Mouse (Mus musculus) testis, adult 2 months (tissue): Measurements from ENCODE around the gene Fstl4. TPM values are rescaled to one million over a fixed set of nuclear protein-coding genes. Genes with fewer than 3 reads are reported as not detected.

ENCODE experiments used
- H3K27ac ChIP-seq: fragments of 200-500 bp; 2 replicates; pipeline ENCODE4 v1.5.1; 2012; ENCODE audit warnings: low read depth, low read length; ENCODE audit not compliant: control insufficient read depth, insufficient read depth
- H3K27me3 ChIP-seq: fragments of 200-500 bp; 2 replicates; pipeline ENCODE4 v1.6.1; 2012; ENCODE audit warnings: mild to moderate bottlenecking, low read length, moderate library complexity; ENCODE audit not compliant: control insufficient read depth, insufficient read depth
- H3K36me3 ChIP-seq: fragments of 200-500 bp; 2 replicates; pipeline ENCODE4 v1.6.1; 2012; ENCODE audit warnings: mild to moderate bottlenecking, low read length; ENCODE audit not compliant: control insufficient read depth, insufficient read depth
- H3K4me1 ChIP-seq: fragments of 200-500 bp; 2 replicates; pipeline ENCODE4 v1.6.1; 2012; ENCODE audit warnings: low read length; ENCODE audit not compliant: control insufficient read depth, insufficient read depth
- H3K4me3 ChIP-seq: fragments of 200-500 bp; 2 replicates; pipeline ENCODE4 v1.5.1; 2012; ENCODE audit warnings: low read depth, mild to moderate bottlenecking, low read length, moderate library complexity, mixed read lengths; ENCODE audit not compliant: control insufficient read depth
- CTCF ChIP-seq: fragments of 200-500 bp; IDR thresholded peaks from 2 replicates; pipeline ENCODE4 v1.5.1; 2012; ENCODE audit warnings: low read depth, mild to moderate bottlenecking, inconsistent platforms, low read length, moderate library complexity; ENCODE audit not compliant: control insufficient read depth, insufficient read depth, insufficient replicate concordance
- POLR2A ChIP-seq: fragments of 200-500 bp; IDR thresholded peaks from 2 replicates; pipeline ENCODE4 v1.6.1; 2012; ENCODE audit warnings: low read depth, mild to moderate bottlenecking, inconsistent platforms, low read length, moderate library complexity; ENCODE audit not compliant: control insufficient read depth
- polyA plus RNA-seq: library from polyadenylated mRNA; depleted of rRNA; stranded (reverse); fragments of >200 nt; gene quantifications from 2 replicates; pipeline ENCODE4 v1.2.3, GENCODE M21; 2012

Fstl4 gene
- polyA plus RNA-seq, 1 experiment: 0.22 TPM

DNA sequence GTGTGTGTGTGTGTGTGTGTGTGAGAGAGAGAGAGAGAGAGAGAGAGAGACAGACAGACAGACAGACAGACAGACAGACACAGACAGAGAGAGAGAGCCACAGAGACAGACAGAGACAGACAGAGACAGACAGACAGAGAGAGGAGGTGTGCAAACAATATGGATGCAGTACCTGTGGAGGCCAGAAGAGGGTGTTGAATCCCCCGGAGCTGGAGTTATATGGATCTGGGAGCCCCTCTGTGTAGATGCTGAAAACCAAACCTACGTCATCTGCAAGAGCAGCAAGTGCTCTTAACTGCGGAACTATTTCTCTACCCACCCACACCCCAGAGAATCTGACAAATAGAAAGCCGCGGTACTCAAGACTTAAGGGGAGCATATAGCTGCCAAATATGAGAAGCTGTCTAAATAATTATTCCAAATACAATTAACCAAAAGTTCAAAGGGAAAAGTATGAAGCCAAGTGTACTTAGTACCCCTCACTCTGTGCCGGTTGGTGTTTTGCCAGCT lies 247.6 kb downstream of the Fstl4 start:
- H3K36me3 ChIP-seq: no peaks in the 10 kb centered on the region
- no peaks in the 10 kb centered on the region for H3K4me1 ChIP-seq
- no peak overlapping the region for H3K4me3 ChIP-seq
- no peak for TF ChIP-seq POLR2A
- H3K27ac ChIP-seq: no peak overlapping the region
- H3K27me3 ChIP-seq: no peaks in the 10 kb centered on the region

DNA sequence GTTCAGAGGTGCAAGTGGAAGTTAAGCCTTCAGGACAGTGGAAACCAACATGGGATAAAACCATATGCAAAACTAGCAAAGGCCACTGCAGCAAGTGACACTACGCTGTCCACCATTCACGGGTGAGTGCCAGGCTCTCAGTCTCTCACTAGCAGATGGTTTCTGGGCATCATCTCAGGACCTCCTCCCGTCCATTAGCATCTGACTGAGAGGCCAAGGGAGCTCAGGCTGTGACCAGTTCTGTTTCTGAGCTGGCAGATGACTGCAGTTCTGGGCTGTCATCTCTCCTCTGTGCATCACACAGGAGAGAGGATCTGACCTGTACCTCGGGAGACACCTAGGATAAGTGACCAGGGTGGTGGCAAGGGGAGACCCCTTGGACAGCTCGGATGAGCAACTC lies 249.5 kb downstream of the Fstl4 start:
- Histone ChIP-seq H3K4me1 (no peaks in the 10 kb centered on the region), H3K27ac (no peak overlapping the region), H3K27me3 (no peaks in the 10 kb centered on the region), H3K4me3 (no peak overlapping the region), H3K36me3 (no peaks in the 10 kb centered on the region)
- no peak for TF ChIP-seq CTCF
- TF ChIP-seq POLR2A: no peak

DNA sequence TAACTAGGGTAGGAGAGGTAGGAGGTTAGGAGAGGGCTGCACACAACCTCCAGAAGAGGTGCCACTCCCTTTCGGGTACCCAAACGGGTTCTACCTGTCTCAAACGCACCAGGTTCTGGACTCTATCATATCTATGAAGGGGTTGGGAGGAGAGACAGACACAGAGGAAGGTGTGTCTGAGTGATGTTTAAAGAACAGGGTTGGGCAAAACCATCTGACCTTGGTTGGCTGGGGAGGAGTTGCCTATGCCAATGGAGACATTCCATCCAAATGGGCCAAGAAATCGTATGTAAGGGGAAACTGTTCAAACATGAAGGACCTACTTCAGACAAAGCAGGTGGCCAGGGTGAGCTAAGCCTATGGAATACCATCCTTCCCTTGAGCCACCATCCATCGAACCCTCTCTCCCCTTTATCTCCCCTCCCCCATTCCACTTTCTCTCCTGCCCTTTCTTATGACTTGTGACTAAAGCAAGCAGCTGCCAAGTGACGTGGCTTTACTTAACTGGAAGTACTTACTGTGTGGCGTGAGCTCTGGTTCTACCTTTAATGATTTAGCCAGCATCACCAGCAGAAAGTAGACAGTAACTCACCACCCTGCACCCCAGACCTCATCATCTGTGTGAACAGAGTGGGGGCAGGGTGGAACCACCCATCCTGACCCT lies 252.1 kb downstream of the Fstl4 start:
- no peak overlapping the region for H3K27ac ChIP-seq
- no peak overlapping the region for H3K4me3 ChIP-seq
- no peak for TF ChIP-seq CTCF
- no peak for TF ChIP-seq POLR2A
- no peaks in the 10 kb centered on the region for H3K36me3 ChIP-seq
- H3K27me3 ChIP-seq: no peaks in the 10 kb centered on the region
- no peaks in the 10 kb centered on the region for H3K4me1 ChIP-seq

DNA sequence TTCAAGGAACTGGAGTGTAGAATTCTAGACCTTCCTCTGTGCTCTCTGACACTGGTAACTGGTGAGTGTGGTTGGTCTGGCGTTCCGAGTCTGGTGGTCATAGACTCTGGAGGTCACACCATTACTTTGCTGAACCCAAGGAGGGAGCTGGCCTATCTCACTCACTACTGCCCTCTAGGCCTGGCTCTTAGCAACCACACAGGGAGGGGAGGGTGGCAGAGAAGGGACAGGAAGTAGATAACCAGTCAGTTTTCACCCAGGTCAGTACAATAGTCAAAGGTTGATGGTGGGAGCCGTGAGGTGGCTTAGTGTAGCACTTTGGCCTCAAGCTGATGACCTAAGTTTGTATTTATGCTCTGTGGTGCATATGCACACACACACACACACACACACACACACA lies 255.1 kb downstream of the Fstl4 start:
- Histone ChIP-seq H3K27me3 (no peaks in the 10 kb centered on the region), H3K4me1 (no peaks in the 10 kb centered on the region), H3K4me3 (no peak overlapping the region), H3K36me3 (no peaks in the 10 kb centered on the region), H3K27ac (no peak overlapping the region)
- TF ChIP-seq CTCF: peak; percentile 26; the same call in 1 of the 2 replicates
- TF ChIP-seq POLR2A: no peak

DNA sequence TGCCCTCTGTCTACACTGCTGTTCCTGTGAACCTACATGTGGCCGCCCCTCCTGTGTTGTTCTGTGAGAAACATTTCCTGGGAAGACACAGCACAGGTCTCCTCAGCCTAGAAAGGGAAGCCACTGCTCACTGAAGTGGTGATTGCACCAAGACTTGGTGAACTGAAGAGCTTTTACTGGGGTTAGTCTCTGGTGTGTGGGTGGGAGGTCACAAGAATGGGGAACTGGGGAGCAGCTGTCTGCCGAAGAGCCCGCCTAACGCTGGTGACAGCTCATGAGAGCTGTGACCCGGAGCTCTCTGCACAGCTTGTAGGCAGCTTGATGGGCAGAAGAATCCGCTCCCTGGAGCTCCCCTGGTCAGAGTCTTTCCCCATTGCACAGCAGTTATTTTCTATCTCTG lies 260.0 kb downstream of the Fstl4 start:
- no peak overlapping the region for H3K27ac ChIP-seq
- TF ChIP-seq POLR2A: no peak
- TF ChIP-seq CTCF: no peak
- no peak overlapping the region for H3K4me3 ChIP-seq
- H3K27me3 ChIP-seq: no peaks in the 10 kb centered on the region
- no peaks in the 10 kb centered on the region for H3K36me3 ChIP-seq
- H3K4me1 ChIP-seq: no peaks in the 10 kb centered on the region

DNA sequence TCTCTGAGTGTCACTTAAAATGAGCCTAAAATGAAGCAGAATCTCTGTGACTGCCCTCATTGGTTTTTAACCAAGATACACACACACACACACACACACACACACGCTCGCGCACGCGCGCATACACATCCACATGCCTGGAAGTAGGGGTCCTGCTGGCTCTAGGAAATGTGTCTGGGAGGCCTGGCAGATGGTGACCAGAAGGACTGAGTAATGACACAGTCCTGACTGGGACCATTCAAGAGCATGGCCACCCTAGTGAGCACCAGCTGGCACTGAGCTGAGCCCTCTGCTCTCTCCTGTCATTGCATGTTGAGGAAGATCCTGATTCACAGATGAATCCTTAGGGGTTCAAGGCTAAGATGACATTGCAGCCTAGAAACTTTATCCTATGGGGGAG lies 261.3 kb downstream of the Fstl4 start:
- no peaks in the 10 kb centered on the region for H3K36me3 ChIP-seq
- no peak for TF ChIP-seq CTCF
- TF ChIP-seq POLR2A: no peak
- H3K27ac ChIP-seq: no peak overlapping the region
- H3K4me3 ChIP-seq: no peak overlapping the region
- no peaks in the 10 kb centered on the region for H3K4me1 ChIP-seq
- no peaks in the 10 kb centered on the region for H3K27me3 ChIP-seq

DNA sequence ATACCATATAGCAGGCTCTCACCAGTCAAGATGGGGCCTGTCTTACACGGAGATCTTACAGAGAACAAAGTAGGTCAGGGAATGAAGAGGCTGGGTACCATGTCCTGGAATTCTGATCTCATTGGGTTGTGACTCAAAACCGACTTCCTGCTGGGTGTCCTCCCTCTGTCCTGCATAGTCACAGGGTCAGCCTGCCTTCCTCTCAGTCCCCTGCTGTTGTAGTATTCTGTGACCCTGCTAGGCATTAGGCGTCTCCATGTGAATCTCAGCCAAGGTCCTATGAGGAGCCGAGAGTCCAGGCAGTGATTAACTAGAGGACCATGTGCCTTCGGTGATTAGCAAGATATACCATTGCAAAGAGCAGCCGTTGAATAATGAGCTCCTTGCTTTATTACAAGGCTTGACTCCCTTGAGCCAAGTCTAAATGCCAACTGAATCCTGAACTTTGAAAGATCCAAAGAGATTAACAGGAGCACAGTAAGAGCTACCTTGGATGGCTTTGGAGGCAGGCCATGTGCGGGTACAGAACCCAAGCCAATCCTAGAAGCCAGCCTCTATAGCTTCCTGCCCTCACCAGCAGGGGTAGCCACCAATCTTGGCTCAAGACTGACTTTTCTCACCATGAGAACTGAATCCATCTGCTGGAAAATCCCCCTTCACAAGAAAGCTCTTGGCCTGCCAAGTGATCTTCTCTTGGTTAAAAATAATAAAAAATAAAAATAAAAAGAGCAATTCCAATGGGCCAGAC lies 264.2 kb downstream of the Fstl4 start:
- Histone ChIP-seq H3K27me3 (no peaks in the 10 kb centered on the region), H3K36me3 (no peaks in the 10 kb centered on the region), H3K27ac (no peak overlapping the region), H3K4me1 (no peaks in the 10 kb centered on the region), H3K4me3 (no peak overlapping the region)
- TF ChIP-seq POLR2A: no peak
- TF ChIP-seq CTCF: no peak

DNA sequence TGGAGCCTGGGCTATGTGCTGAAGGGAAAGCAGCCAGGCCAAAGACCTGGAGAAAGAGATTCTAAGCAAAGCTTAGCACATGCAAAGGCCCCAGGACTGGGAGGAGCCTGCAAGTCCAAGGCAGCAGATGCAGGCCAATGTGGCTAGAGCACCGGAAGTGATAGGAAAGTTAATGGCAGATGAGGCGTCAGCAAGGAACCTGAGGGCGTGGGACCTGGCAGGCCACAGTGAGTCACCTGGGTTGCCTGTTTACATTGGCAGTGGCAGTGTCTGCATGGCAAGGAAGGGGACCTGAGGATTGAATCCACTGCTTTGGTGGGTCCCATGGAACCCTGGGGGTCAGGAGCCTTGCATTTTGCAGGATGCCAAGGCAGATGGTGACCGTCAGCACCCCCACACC lies 267.3 kb downstream of the Fstl4 start:
- TF ChIP-seq POLR2A (no peak), CTCF (no peak)
- H3K27ac ChIP-seq: no peak overlapping the region
- H3K27me3 ChIP-seq: no peaks in the 10 kb centered on the region
- H3K4me1 ChIP-seq: no peaks in the 10 kb centered on the region
- H3K4me3 ChIP-seq: no peak overlapping the region
- H3K36me3 ChIP-seq: no peaks in the 10 kb centered on the region
